Mouse (Mus musculus) adipose tissue, adult 10 weeks (tissue): ENCODE measurements around the gene Ctdnep1. TPM values are rescaled to one million over a fixed set of nuclear protein-coding genes. Genes with fewer than 3 reads are reported as not detected.

Experiments used
- polyA plus RNA-seq: library from polyadenylated mRNA; stranded (reverse); fragments of 350-450 nt; fragmentation: Illumina TruSeq; extraction: RNeasy Lipid Tissue Mini Kit (QIAGEN cat#74804); gene quantifications from one replicate; pipeline ENCODE4 v1.2.3, GENCODE M21; 2014; ENCODE audit warnings: low read depth, low replicate concordance

Gene Ctdnep1
- polyA plus RNA-seq = 98.8 TPM

GRCm38 (mm10) chr11:69981141-69981762 is at the start of gene Ctdnep1:
TSS of gene Ctdnep1 (plus strand) at chr11:69981156.

GRCm38 (mm10) chr11:69935137-69935879 is 45.6 kb upstream of the Ctdnep1 start, which contains the start of gene Ybx2:
TSS of gene Ybx2 (plus strand) at chr11:69935796.

GRCm38 (mm10) chr11:69948066-69948762 is 32.7 kb upstream of the Ctdnep1 start, which contains the start of gene Slc2a4:
TSS of gene Slc2a4 (minus strand) at chr11:69948188.

GRCm38 (mm10) chr11:69964650-69965270 is 16.2 kb upstream of the Ctdnep1 start, which contains the start of gene Cldn7:
TSS of gene Cldn7 (plus strand) at chr11:69964779.

GRCm38 (mm10) chr11:69982225-69982624 is 1.3 kb downstream of the Ctdnep1 start, which contains the start of gene Elp5:
TSS of gene Elp5 (minus strand) at chr11:69982517.

GRCm38 (mm10) chr11:69990850-69991691 is 10.1 kb downstream of the Ctdnep1 start, which contains the start of gene Gabarap:
TSS of gene Gabarap (plus strand) at chr11:69991143.

GRCm38 (mm10) chr11:69995391-69995960 is 14.5 kb downstream of the Ctdnep1 start, which contains the start of gene Phf23:
TSS of gene Phf23 (plus strand) at chr11:69995777.

GRCm38 (mm10) chr11:70000396-70000898 is 19.5 kb downstream of the Ctdnep1 start, which contains the start of gene Dvl2:
TSS of gene Dvl2 (plus strand) at chr11:70000595.

GRCm38 (mm10) chr11:70014880-70015558 is 34.1 kb downstream of the Ctdnep1 start, which contains the start of gene Acadvl:
TSS of gene Acadvl (minus strand) at chr11:70015411.

GRCm38 (mm10) chr11:70016669-70017068 is 35.7 kb downstream of the Ctdnep1 start, which contains the start of gene Dlg4:
TSS of gene Dlg4 (plus strand) at chr11:70016942.

Other genes starting within 250 kb of the Ctdnep1 start
- 43.9 TPM for gene Polr2a, start 222.5 kb upstream of the Ctdnep1 start, polyA plus RNA-seq
- 1.5 TPM for gene Slc35g3, start 219.2 kb upstream of the Ctdnep1 start, polyA plus RNA-seq
- gene Zbtb4, start 215.2 kb upstream of the Ctdnep1 start, polyA plus RNA-seq = 28.9 TPM
- gene Chrnb1, start 185.2 kb upstream of the Ctdnep1 start, polyA plus RNA-seq = 8.3 TPM
- 8.7 TPM for gene Fgf11, start 179.3 kb upstream of the Ctdnep1 start, polyA plus RNA-seq
- 13.6 TPM for gene Tmem102, start 175.5 kb upstream of the Ctdnep1 start, polyA plus RNA-seq
- gene Gm39566, start 165.9 kb upstream of the Ctdnep1 start, polyA plus RNA-seq = 2.2 TPM
- 14.1 TPM for gene Spem2, start 162.7 kb upstream of the Ctdnep1 start, polyA plus RNA-seq
- gene Spem1, start 159.0 kb upstream of the Ctdnep1 start, polyA plus RNA-seq = 23.3 TPM
- gene Nlgn2, start 143.4 kb upstream of the Ctdnep1 start, polyA plus RNA-seq = 19.0 TPM
- gene Tmem256, start 142.6 kb upstream of the Ctdnep1 start, polyA plus RNA-seq = 183 TPM
- 31.1 TPM for gene Plscr3, start 134.8 kb upstream of the Ctdnep1 start, polyA plus RNA-seq
- 23.7 TPM for gene Tnk1, start 122.4 kb upstream of the Ctdnep1 start, polyA plus RNA-seq
- not detected for gene Tmem95, start 103.1 kb upstream of the Ctdnep1 start, polyA plus RNA-seq
- gene Kctd11, start 99.8 kb upstream of the Ctdnep1 start, polyA plus RNA-seq = 9.4 TPM
- gene Acap1, start 85.6 kb upstream of the Ctdnep1 start, polyA plus RNA-seq = 43.9 TPM
- 14.3 TPM for gene 2810408A11Rik, start 80.2 kb upstream of the Ctdnep1 start, polyA plus RNA-seq
- 35.5 TPM for gene Neurl4, start 80.1 kb upstream of the Ctdnep1 start, polyA plus RNA-seq
- gene Gps2, start 67.3 kb upstream of the Ctdnep1 start, polyA plus RNA-seq = 47.7 TPM
- gene Eif5a, start 59.2 kb upstream of the Ctdnep1 start, polyA plus RNA-seq = 484 TPM
- 58.7 TPM for gene Ybx2, start 45.4 kb upstream of the Ctdnep1 start, polyA plus RNA-seq
- gene Slc2a4, start 33.0 kb upstream of the Ctdnep1 start, polyA plus RNA-seq = 63.7 TPM
- gene Cldn7, start 16.4 kb upstream of the Ctdnep1 start, polyA plus RNA-seq = 115 TPM
- 43.3 TPM for gene Elp5, start 1.4 kb downstream of the Ctdnep1 start, polyA plus RNA-seq
- gene Gabarap, start 10.0 kb downstream of the Ctdnep1 start, polyA plus RNA-seq = 520 TPM
- 39.7 TPM for gene Phf23, start 14.6 kb downstream of the Ctdnep1 start, polyA plus RNA-seq
- 20.8 TPM for gene Dvl2, start 19.4 kb downstream of the Ctdnep1 start, polyA plus RNA-seq
- 83.9 TPM for gene Acadvl, start 34.3 kb downstream of the Ctdnep1 start, polyA plus RNA-seq
- gene Dlg4, start 35.8 kb downstream of the Ctdnep1 start, polyA plus RNA-seq = 12.7 TPM
- not detected for gene Asgr1, start 72.9 kb downstream of the Ctdnep1 start, polyA plus RNA-seq
- gene Asgr2, start 111.5 kb downstream of the Ctdnep1 start, polyA plus RNA-seq = 0.94 TPM
- gene Mgl2, start 149.2 kb downstream of the Ctdnep1 start, polyA plus RNA-seq = 26.2 TPM
- 43.9 TPM for gene Clec10a, start 175.0 kb downstream of the Ctdnep1 start, polyA plus RNA-seq
- gene Slc16a11, start 231.6 kb downstream of the Ctdnep1 start, polyA plus RNA-seq = 28.9 TPM
- gene Slc16a13, start 239.9 kb downstream of the Ctdnep1 start, polyA plus RNA-seq = 25.1 TPM
- gene Bcl6b, start 248.6 kb downstream of the Ctdnep1 start, polyA plus RNA-seq = 7.0 TPM